Mouse (Mus musculus): ENCODE measurements around the gene Plaur.
A peak's percentile ranks its signal among the peaks of the same experiment; 100 is the strongest.
"Not testable (repeated sequence)": the region's sequence is repeated elsewhere in the genome, so short reads cannot be mapped to it uniquely, and the experiment has no call there.

Plaur gene

GRCm38 (mm10) chr7:24476856-24477255 is 14.6 kb downstream of the Plaur start:
- no peak for DNase-seq (ENCODE audit: low read depth, low spot score)

- DNase-seq (ENCODE audit: low read depth, low spot score): no peak
Observed at GRCm38 (mm10) chr7:24478911-24479310, 16.6 kb downstream of the Plaur start.

- DNase-seq (ENCODE audit: low read depth, low spot score): no peak
Observed at GRCm38 (mm10) chr7:24479685-24480084, 17.4 kb downstream of the Plaur start.

GRCm38 (mm10) chr7:24480121-24480941 is 18.0 kb downstream of the Plaur start:
- DNase-seq (ENCODE audit: low read depth, low spot score): peak; percentile 70

DNA sequence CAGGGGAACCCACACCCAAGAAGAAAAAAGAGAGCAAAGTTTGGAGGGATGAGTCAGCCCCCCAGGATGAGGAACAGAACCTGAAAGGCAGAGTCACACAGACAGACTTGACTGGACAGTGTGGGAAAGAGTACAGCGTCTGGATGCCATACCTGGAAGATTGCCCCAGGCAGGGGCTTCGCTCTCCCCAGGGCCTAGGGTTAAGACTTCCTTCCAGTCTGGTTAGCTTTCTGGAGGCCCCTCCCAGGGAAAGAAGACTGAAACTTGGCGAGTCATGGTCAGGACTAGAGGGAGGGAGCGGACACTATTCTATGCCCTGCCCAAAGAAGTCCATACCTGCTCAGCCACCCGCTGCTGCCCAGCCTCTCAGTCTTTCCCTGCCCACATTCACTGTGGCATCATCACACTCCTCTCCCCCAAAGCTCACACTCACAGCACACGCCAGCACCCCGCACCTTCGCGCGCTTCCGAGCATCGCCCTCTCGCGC is 18.7 kb downstream of the Plaur start:
- no peak for DNase-seq (ENCODE audit: low read depth, low spot score)

- DNase-seq (ENCODE audit: low read depth, low spot score): peak; percentile 84
Observed at GRCm38 (mm10) chr7:24481474-24482207, 19.4 kb downstream of the Plaur start, which contains the start of gene Cadm4. TSS of gene Cadm4 (plus strand) at chr7:24482023.

DNA sequence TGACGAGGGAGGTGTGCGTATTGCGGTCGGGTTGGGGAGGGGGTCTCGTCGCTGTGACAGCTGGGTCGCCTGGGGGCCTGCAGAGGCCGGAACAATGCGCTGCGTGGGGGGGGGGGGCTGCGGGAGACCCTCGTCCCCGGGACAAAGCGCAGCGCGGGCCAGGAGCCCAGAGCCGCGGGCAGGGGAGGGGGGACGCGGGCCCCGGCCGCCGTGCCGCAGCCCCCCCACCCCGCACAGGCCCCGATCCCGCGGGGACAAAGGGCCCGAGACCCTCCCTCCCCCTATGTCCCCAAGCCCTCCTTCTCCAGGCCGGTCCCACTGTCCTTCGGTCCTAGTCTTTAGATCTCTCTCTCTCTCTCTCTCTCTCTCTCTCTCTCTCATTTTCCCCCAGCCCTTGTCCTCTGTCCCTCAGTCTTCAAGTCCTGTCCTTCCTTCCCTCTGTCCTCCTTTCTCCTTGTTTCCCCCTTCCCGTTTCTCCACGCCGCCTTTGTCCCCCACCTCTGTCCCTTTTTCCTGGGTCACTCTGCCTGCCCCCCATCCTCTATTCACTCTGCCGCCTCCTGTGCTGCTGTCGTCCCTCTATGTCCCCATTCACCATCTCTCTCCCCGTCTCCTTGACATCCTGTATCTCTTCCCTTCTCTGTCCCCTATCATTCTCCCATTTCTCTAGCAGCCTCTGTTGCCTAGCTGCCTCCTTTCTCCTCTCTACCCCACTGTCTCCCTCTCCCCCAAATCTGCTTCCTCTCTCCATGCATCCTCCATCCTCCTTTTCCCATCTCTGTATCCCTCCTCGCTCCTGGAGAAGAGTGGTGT is 20.1 kb downstream of the Plaur start:
- DNase-seq (ENCODE audit: low read depth, low spot score): no peak

DNA sequence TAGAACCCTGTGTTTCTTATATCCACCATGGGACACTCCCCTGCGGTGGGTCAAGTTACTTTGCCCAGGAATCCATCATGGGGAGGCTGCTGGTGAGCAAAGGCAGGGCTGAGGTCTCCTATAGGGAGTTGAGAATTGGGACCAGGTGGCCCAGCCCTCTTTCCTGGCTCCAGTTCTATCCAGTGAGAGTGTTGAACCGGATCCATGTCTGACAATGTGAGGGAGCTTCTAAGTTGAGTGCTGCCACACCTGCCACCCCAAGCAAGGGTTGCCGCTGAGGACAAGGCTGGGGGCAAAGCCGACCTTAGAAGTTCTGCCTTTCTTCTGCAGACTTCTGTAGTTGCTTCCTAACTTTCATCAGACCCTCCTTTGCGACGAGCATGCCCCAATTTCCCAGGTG is 21.0 kb downstream of the Plaur start:
- not testable (repeated sequence) for DNase-seq (ENCODE audit: low read depth, low spot score)

DNA sequence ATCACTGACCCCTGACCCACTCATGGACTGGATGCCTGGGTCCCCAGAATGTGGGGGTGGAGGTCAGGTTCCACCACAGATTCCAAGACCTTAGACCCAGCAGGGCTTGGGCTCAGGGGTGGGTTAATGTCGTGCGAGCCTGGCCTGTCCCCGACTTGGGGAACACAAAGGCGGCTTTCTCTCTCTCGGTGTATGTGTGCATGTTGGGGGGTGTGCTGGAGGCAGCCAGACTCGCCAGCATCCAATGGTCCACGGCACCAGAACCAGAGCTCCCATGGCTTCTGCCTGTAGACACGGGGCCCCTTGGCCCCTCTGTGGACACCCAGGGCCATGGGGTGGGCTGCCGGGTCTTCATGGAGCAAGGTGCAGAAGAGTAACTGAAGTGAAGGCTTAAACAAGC is 23.2 kb downstream of the Plaur start:
- no peak for DNase-seq (ENCODE audit: low read depth, low spot score)

DNA sequence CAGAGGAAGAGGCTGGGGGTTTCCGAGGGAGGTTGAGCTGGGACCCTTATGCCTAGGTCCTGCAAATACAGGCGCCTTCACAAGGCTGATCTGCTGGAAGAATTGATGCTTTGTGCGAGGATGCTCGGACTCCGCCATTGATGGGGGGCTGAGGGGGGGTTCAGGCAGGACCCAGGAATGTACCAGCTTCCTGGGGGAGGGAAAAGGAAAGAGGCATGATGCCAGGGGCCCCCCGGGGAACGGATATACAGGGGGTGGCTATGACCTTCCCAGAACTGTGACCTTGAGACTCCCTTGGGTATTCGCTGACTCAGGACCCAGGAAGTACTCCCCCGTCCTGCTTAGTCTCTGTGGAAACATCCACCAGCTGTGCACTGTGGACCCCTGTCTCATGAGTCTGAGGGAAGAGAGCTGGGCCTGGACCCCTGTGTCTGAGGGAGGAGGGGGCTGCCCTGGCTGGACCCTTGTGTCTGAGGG is 24.4 kb downstream of the Plaur start:
- no peak for DNase-seq (ENCODE audit: low read depth, low spot score)

DNA sequence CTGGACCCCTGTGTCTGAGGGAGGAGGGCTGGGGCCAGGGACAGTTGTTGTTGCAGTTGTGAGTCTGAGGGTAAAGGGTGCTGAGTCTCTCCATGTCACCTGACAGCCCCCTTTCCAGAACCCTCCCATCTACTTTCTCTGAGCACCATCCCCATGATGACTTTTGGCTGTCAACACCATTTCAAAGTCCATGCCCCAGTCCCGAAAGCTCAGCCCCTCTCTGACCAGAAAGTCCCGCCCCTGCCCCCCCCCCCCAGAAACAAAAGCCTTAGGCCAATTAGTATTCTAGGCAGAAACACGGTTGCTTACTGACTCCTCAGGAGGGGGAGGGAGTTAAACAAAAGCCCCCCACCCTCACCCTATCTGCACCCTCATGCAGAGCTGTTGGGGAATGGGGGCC is 25.1 kb downstream of the Plaur start:
- no peak for DNase-seq (ENCODE audit: low read depth, low spot score)

DNA sequence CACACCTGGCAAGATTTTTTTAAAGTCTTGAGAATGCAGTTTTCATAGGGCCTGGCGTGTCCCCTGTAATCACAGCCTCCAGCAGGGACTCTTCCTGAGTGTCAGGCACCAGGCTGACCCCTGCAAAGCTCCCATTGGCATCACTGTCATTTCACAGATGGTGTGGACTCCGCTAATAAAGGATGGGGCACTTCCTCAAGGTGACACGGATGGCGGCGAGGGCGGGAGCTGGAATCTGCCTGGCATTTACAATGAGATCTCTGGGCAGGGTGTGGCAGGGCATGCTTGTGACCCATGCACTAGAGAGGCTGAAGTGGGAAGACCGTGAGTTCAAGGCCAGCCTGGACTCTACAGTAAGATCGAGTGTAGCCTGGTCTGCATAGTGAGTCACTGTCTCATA is 26.0 kb downstream of the Plaur start:
- DNase-seq (ENCODE audit: low read depth, low spot score): no peak

GRCm38 (mm10) chr7:24499856-24500577 is 37.7 kb downstream of the Plaur start:
- DNase-seq (ENCODE audit: low read depth, low spot score): no peak

- no peak for DNase-seq (ENCODE audit: low read depth, low spot score)
Observed at GRCm38 (mm10) chr7:24500929-24501328, 38.6 kb downstream of the Plaur start.

- DNase-seq (ENCODE audit: low read depth, low spot score): no peak
Observed at GRCm38 (mm10) chr7:24501492-24501891, 39.2 kb downstream of the Plaur start.

DNA sequence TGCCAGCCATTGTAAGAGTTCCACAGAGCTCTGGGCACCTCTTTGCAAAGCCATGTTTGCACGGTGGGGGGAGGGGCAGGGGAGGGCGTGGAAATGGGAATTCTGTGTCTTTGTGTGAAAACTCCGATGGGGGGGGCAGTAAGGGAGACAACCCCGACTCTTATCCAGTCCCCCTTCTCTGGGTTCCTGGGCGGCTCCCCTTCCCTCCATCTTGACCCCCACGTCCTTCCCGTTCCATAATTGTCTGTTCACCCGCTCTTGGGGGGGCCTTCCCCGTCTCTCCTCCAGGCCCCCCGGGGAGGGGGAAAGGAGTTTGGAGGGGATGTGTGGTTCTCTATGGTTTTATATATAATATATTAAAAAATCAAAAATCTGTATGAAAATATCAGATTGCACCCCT is 41.7 kb downstream of the Plaur start:
- no peak for DNase-seq (ENCODE audit: low read depth, low spot score)

DNA sequence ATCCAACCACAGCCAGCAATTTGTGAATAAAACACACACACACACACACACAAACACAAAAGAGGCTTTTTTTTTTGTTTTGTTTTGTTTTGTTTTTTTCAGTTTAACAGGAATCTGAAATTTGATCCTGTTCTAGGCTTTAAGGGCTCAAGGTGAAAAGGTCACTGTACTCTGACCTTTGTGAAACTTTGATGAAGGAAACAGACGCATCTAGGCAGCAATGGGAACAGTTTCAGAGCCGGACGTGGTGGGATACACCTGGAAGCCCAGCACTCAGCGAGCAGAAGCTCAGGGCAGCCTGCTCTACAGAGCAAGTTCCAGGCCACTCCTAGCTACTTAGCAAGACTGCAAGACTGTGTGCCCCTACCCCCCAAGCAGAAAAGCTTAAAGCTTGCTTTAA is 42.6 kb downstream of the Plaur start:
- no peak for DNase-seq (ENCODE audit: low read depth, low spot score)

DNA sequence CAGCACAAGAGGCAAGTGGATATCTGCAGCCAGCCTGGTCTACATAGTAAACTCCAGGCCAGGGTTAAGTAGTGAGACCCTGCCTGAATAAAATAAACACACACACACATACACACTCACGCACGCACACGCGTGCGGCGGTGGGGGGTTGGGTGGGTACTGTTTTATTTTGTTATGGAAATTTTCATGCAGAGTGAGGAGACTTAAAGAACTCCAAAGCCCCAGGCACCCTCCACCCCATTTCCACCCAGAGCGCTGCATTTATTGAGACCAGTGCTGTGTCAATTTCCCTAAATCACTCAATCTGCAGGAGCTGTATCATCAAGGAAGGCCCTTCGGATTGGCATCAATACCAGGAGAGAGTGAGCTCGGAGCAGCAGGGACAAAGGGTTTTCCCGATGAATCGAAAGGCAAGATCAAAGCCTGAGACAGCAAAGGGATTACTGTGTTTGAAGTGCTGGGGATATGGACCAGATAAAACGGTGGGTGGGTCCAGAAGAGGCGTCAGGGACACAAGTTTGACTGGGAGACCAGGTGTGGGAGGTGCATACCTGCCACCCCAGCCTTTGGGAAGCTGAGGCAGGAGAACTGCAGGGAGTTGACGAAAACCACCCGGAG is 43.3 kb downstream of the Plaur start:
- DNase-seq (ENCODE audit: low read depth, low spot score): no peak

- DNase-seq (ENCODE audit: low read depth, low spot score): no peak
Observed at GRCm38 (mm10) chr7:24506065-24506459, 43.8 kb downstream of the Plaur start.

DNA sequence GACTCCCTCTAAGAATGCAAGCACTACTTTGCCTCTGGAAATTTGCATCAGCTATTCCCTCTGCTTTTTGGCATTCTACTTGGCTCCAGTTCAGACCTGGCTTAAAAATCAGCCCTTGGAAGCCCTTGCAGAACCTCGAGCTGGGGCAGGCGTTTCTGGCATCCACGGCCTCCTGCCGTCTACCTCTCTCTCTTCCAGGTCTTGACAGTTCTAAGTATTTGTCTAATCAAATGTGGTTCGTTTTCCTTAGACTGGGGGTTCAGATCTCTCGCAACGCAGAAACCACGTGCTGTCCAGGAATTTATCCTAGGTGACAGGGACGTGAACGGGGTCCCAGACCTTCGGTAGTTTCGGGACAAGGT is 44.2 kb downstream of the Plaur start:
- DNase-seq (ENCODE audit: low read depth, low spot score): no peak

Measured in retina, postnatal 7 days (tissue).